Mouse (Mus musculus) CD4-positive, CD25-positive, alpha-beta regulatory T cell, adult 4 months (primary cell): Measurements from ENCODE around the gene Haao. TPM values are rescaled to one million over a fixed set of nuclear protein-coding genes. Genes with fewer than 3 reads are reported as not detected.

Source experiments
- ATAC-seq: one replicate; pipeline ENCODE4 v1.8.0; 2017
- polyA plus RNA-seq, 2 experiments: library from polyadenylated mRNA; unstranded; fragments of 100-300 nt; shearing (Covaris generic); gene quantifications; one replicate each; pipeline ENCODE4 v1.2.1; 2017

Haao gene
- polyA plus RNA-seq, 2 experiments from 2014 or later: 1.1 to 5.0 TPM

- ATAC-seq: no peak
Observed at GRCm38 (mm10) chr17:83834120-83834519, 13.6 kb downstream of the Haao start.

- ATAC-seq: no peak
Observed at GRCm38 (mm10) chr17:83830616-83831292, 17.0 kb downstream of the Haao start.

- no peak for ATAC-seq
Observed at GRCm38 (mm10) chr17:83829356-83829755, 18.4 kb downstream of the Haao start.

- peak; percentile 58 for ATAC-seq
Observed at GRCm38 (mm10) chr17:83823835-83824234, 23.9 kb downstream of the Haao start.

- ATAC-seq: no peak
Observed at GRCm38 (mm10) chr17:83821876-83822275, 25.9 kb downstream of the Haao start.

GRCm38 (mm10) chr17:83820701-83821100 is 27.1 kb downstream of the Haao start:
- no peak for ATAC-seq

- no peak for ATAC-seq
Observed at GRCm38 (mm10) chr17:83819503-83819902, 28.3 kb downstream of the Haao start.

GRCm38 (mm10) chr17:83816996-83817395 is 30.8 kb downstream of the Haao start:
- no peak for ATAC-seq

GRCm38 (mm10) chr17:83813050-83813449 is 34.7 kb downstream of the Haao start:
- ATAC-seq: no peak

- ATAC-seq: no peak
Observed at GRCm38 (mm10) chr17:83812200-83812944, 35.4 kb downstream of the Haao start.

- no peak for ATAC-seq
Observed at GRCm38 (mm10) chr17:83810285-83810684, 37.5 kb downstream of the Haao start.

- ATAC-seq: no peak
Observed at GRCm38 (mm10) chr17:83809197-83809829, 38.5 kb downstream of the Haao start.

- ATAC-seq: no peak
Observed at GRCm38 (mm10) chr17:83808476-83809098, 39.2 kb downstream of the Haao start.

GRCm38 (mm10) chr17:83807778-83808398 is 39.9 kb downstream of the Haao start:
- peak; percentile 71 for ATAC-seq

GRCm38 (mm10) chr17:83807345-83807744 is 40.4 kb downstream of the Haao start:
- no peak for ATAC-seq

- ATAC-seq: no peak
Observed at GRCm38 (mm10) chr17:83805078-83805477, 42.7 kb downstream of the Haao start.

- ATAC-seq: no peak
Observed at GRCm38 (mm10) chr17:83803987-83804386, 43.8 kb downstream of the Haao start.

- ATAC-seq: no peak
Observed at GRCm38 (mm10) chr17:83799506-83800050, 48.2 kb downstream of the Haao start.

- no peak for ATAC-seq
Observed at GRCm38 (mm10) chr17:83795121-83795520, 52.6 kb downstream of the Haao start.

- ATAC-seq: no peak
Observed at GRCm38 (mm10) chr17:83792388-83792787, 55.4 kb downstream of the Haao start.

- no peak for ATAC-seq
Observed at GRCm38 (mm10) chr17:83790158-83790557, 57.6 kb downstream of the Haao start.

GRCm38 (mm10) chr17:83786418-83786817 is 61.3 kb downstream of the Haao start:
- no peak for ATAC-seq
